Mouse (Mus musculus): ENCODE measurements around the gene Lsm2. TPM values are rescaled to one million over a fixed set of nuclear protein-coding genes. Genes with fewer than 3 reads are reported as not detected.

Gene Lsm2
- polyA plus RNA-seq, 1 experiment from 2014 or later, result 265 TPM

DNA sequence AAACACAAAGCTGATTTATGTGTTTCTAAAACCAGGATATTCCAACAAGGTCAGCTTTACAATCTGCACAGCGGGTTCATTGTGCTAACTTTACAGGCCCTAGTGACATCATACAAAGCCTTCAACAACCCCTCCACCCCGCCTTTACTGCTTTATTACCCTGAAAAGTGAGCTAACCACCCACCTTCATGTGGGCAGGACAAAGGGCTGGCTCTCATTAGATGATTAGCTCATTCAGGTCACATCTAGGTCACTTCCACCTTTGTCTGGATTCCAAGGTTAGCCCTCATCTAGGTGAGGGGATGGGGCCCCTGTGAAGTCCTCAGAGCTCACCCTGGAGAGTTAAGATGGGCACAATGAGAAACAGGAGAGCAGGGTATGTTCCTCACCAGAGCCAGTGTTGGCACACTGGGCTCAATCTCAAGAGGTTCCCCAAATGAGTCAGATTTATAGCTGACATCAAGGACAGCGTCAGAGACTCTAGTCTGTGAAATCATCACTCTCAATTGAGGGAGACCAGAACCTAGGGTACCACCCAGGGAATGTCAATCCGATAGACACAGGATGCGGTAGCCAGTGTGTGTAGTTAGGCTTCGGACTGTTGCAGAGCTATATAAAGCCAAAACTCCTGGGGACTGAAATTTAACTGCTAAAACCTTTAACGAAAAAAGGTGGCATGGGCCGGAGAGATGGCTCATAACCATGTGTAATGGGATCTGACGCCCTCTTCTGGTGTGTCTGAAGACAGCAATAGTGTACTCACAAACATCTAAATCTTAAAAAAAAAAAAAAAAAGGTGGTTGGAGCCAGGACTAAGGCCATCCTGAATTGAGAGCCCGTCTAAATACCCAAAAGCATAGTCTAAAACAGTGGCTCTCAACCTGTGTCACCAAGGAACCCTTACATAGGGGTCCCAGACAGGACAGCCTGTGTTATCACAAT is 30.9 kb upstream of the Lsm2 start:
- Histone ChIP-seq H3K27ac (ENCODE audit: low read depth) (peak overlapping the region; percentile 96), H3K4me2 (peak overlapping the region; percentile 97), H3K9me3 (ENCODE audit: low read depth, low read length) (no peaks in the 10 kb centered on the region), H3K36me3 (ENCODE audit: insufficient read depth) (peaks cover 25% of the 10 kb centered on the region), H3K4me1 (ENCODE audit: insufficient read depth) (peaks cover 8% of the 10 kb centered on the region), H3K27me3 (ENCODE audit: insufficient read depth, low read length) (peaks cover 2% of the 10 kb centered on the region; the same call in 1 of the 2 replicates), H3K9ac (peak overlapping the region; percentile 99), H3K4me3 (ENCODE audit: low read depth, low read length) (peak overlapping the region; percentile 99)
- DNase-seq (peak; percentile 28), ATAC-seq (ENCODE audit: insufficient read depth) (no peak)
- TF ChIP-seq CTCF (IDR thresholded peaks at IDR 0.05; ENCODE audit: low read depth), result 0 out of 2 replicates have a peak, but pooled peaks have one; percentile 38
- WGBS, result 29% methylated on average over 10 of the region's 10 CpGs

DNA sequence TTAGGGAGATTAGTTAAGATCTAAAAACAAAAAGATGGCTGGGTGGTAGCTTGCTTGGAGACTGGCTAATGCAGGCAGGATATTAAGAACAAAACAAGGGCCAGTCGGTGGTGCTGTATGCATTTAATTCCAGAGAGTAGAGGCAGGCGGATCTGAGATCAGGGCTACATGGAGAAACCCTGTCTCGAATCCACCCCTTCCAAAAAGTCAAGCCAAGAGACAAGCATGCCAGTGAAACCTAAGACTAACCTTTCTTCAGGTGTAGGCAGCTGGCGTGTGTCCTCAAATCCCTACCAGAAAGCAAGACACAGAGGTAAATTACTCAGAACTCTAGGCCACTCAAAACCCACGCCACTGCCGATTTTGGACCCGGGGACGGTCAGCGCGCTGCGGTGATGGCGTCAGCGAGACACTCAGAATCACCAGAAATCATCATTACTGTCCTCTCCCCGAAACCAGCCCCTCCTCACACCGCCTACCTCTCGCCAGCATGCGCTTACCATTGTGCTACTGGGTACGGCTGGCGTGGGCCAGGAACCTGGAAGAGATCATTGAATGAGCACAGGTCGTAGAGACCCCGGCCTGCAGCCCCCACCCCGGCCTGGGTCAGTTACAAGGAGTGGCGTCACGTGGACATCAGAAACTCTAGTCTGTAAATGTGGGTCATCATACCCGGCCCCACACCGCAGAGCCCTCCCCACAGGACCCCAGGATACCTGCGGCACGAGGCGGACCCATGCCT is 29.9 kb upstream of the Lsm2 start:
- peaks cover 8% of the 10 kb centered on the region for H3K4me1 ChIP-seq (ENCODE audit: insufficient read depth)
- peak overlapping the region; percentile 96 for H3K27ac ChIP-seq (ENCODE audit: low read depth)
- H3K9ac ChIP-seq, result peak overlapping the region; percentile 99
- no peak for TF ChIP-seq CTCF (IDR thresholded peaks at IDR 0.05; ENCODE audit: low read depth)
- WGBS, result under 1% methylated on average over 29 of the region's 29 CpGs
- ATAC-seq (ENCODE audit: insufficient read depth), result no peak; the same call in 1 of the 2 replicates
- H3K36me3 ChIP-seq (ENCODE audit: insufficient read depth), result peaks cover 25% of the 10 kb centered on the region
- DNase-seq, result peak; percentile 35
- peak overlapping the region; percentile 99 for H3K4me3 ChIP-seq (ENCODE audit: low read depth, low read length)
- peaks cover 5% of the 10 kb centered on the region; the same call in 1 of the 2 replicates for H3K27me3 ChIP-seq (ENCODE audit: insufficient read depth, low read length)
- no peaks in the 10 kb centered on the region for H3K9me3 ChIP-seq (ENCODE audit: low read depth, low read length)
- H3K4me2 ChIP-seq, result peak overlapping the region; percentile 97

DNA sequence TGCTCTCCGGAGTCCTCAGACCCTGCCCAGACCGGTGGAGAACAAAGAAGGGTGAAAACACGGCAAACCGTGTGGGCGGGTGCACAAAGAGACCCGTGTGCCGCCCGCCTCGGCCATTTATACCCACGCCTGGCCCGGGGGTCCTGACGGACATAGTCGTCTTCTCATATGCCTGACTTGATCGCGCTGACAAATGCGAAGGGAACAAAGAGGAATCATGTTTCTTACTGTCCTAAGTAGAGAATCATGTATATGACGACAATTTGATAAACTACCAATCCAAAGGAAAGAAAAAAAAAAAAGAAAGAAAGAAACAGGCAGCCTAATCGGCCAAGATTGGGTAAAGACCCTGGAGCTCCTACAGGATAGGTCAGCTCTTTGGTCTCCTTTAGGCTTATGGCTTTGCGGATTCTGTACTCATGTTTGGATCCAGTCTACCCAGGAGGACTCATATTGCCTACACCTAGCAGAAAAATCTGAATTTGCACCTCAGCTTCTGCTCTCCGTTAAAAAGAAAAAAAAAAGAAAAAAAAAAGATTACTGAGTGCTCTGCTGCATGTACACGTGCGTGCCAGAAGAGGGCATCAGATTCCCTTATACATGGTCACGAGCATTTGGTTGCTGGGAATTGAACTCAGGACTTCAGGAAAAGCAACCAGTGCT is 29.2 kb upstream of the Lsm2 start:
- ATAC-seq (ENCODE audit: insufficient read depth), result peak; percentile 74
- Histone ChIP-seq H3K9me3 (ENCODE audit: low read depth, low read length) (no peaks in the 10 kb centered on the region), H3K4me3 (ENCODE audit: low read depth, low read length) (peak overlapping the region; percentile 99), H3K9ac (peak overlapping the region; percentile 99), H3K4me2 (peak overlapping the region; percentile 97), H3K36me3 (ENCODE audit: insufficient read depth) (peaks cover 25% of the 10 kb centered on the region), H3K27me3 (ENCODE audit: insufficient read depth, low read length) (peaks cover 7% of the 10 kb centered on the region; the same call in 1 of the 2 replicates), H3K27ac (ENCODE audit: low read depth) (peak overlapping the region; percentile 96), H3K4me1 (ENCODE audit: insufficient read depth) (peaks cover 8% of the 10 kb centered on the region)
- DNase-seq, result peak; percentile 90
- peak; percentile 78 for TF ChIP-seq CTCF (IDR thresholded peaks at IDR 0.05; ENCODE audit: low read depth)
- 1% methylated on average over 23 of the region's 23 CpGs for WGBS

DNA sequence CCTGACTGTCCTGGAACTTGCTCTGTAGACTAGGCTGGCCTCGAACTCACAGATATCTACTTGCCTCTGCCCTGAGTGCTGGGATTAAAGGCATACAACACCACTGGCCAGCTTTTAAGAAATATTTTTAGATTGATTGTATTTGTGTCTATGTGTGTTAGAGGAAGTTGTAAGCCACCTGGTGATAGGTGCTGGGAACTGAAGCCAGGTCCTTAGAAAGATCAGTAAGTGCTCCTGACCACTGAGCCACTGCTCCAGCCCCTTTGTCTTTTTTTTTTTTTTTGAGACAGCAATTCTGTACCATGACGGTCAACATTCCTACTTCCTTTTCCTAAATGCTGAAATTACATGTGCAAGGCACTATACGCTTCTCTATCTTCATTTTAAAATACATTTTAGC is 28.4 kb upstream of the Lsm2 start:
- Histone ChIP-seq H3K36me3 (ENCODE audit: insufficient read depth) (peaks cover 25% of the 10 kb centered on the region), H3K4me3 (ENCODE audit: low read depth, low read length) (0 out of 2 replicates have a peak overlapping the region, but pooled peaks have one; percentile 99), H3K4me1 (ENCODE audit: insufficient read depth) (peaks cover 8% of the 10 kb centered on the region), H3K27ac (ENCODE audit: low read depth) (no peak overlapping the region), H3K4me2 (peak overlapping the region; percentile 97; the same call in 1 of the 2 replicates), H3K9me3 (ENCODE audit: low read depth, low read length) (no peaks in the 10 kb centered on the region), H3K9ac (no peak overlapping the region), H3K27me3 (ENCODE audit: insufficient read depth, low read length) (peaks cover 7% of the 10 kb centered on the region; the same call in 1 of the 2 replicates)
- TF ChIP-seq CTCF (IDR thresholded peaks at IDR 0.05; ENCODE audit: low read depth), result no peak
- ATAC-seq (ENCODE audit: insufficient read depth), result no peak
- WGBS, result 84% methylated on average over 3 of the region's 3 CpGs
- no peak for DNase-seq

DNA sequence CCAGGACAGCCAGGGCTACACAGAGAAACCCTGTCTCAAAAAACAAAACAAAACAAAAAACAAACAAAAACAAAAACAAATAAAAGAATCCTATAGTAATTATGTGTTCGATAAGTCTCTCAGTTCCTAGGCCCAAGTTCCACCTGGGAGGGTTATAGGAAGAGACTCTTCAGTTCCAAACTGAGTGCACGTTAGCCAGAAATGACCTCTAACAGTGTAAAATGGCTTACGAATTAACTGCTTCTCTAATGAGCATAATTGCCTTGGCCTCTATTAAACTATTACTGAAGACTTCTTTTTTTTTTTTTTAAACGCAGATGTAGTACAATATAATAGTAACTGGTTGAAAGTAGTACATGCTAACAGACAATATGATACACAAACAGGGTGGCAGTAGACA is 27.8 kb upstream of the Lsm2 start:
- WGBS, result 90% methylated on average over 4 of the region's 4 CpGs
- no peak overlapping the region for H3K9ac ChIP-seq
- H3K27me3 ChIP-seq (ENCODE audit: insufficient read depth, low read length), result peaks cover 7% of the 10 kb centered on the region; the same call in 1 of the 2 replicates
- no peak overlapping the region for H3K4me3 ChIP-seq (ENCODE audit: low read depth, low read length)
- H3K4me2 ChIP-seq, result no peak overlapping the region
- DNase-seq (no peak), ATAC-seq (ENCODE audit: insufficient read depth) (no peak)
- H3K36me3 ChIP-seq (ENCODE audit: insufficient read depth), result peaks cover 25% of the 10 kb centered on the region
- no peaks in the 10 kb centered on the region for H3K9me3 ChIP-seq (ENCODE audit: low read depth, low read length)
- TF ChIP-seq CTCF (IDR thresholded peaks at IDR 0.05; ENCODE audit: low read depth), result no peak
- no peak overlapping the region for H3K27ac ChIP-seq (ENCODE audit: low read depth)
- peaks cover 8% of the 10 kb centered on the region for H3K4me1 ChIP-seq (ENCODE audit: insufficient read depth)

DNA sequence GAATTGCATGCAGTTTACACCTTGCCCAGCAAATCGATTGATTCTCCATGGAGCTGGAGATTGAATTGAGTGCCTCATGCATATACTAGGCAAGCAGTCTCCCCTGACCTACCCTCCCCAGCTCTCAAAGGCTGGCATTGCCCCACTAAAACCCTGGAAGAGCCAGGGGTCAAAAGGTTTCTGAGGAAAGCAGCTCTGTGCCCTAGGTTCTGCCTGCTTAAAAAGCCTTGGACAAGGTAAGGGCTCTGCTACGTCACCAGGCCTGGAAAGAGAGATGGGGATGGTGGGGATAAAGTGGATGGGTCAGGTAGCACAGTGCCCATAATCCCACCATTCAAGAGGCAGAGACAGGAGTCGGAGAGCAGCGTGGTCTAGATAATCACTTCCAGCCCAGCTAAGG is 26.8 kb upstream of the Lsm2 start:
- Histone ChIP-seq H3K4me1 (ENCODE audit: insufficient read depth) (peaks cover 8% of the 10 kb centered on the region), H3K4me2 (no peak overlapping the region), H3K9ac (no peak overlapping the region), H3K9me3 (ENCODE audit: low read depth, low read length) (no peaks in the 10 kb centered on the region), H3K27me3 (ENCODE audit: insufficient read depth, low read length) (peaks cover 7% of the 10 kb centered on the region; the same call in 1 of the 2 replicates), H3K36me3 (ENCODE audit: insufficient read depth) (peaks cover 20% of the 10 kb centered on the region), H3K4me3 (ENCODE audit: low read depth, low read length) (no peak overlapping the region), H3K27ac (ENCODE audit: low read depth) (no peak overlapping the region)
- ATAC-seq (ENCODE audit: insufficient read depth) (no peak), DNase-seq (no peak)
- TF ChIP-seq CTCF (IDR thresholded peaks at IDR 0.05; ENCODE audit: low read depth), result no peak
- 86% methylated on average over 4 of the region's 4 CpGs for WGBS

Measured in lung, embryonic 14.5 days (tissue).